Mouse (Mus musculus) C2C12 (cell line): ENCODE measurements around the gene Wipf2.

ENCODE experiments used
- CTCF ChIP-seq: IDR thresholded peaks from one replicate; pipeline ENCODE4 v1.5.1; 2011; ENCODE audit not compliant: control insufficient read depth, insufficient read depth, insufficient read length
- MYOD1 ChIP-seq: IDR thresholded peaks from one replicate; pipeline ENCODE4 v1.6.1; 2011; ENCODE audit warnings: low read depth; ENCODE audit not compliant: control insufficient read depth, insufficient read length
- USF1 ChIP-seq: IDR thresholded peaks from one replicate; pipeline ENCODE4 v1.6.1; 2011; ENCODE audit warnings: low read depth, mild to moderate bottlenecking, control low read depth, moderate library complexity

GRCm38 (mm10) chr11:98863751-98864429 is 452 bp downstream of the Wipf2 start:
- TF ChIP-seq CTCF = no peak
- TF ChIP-seq USF1 = no peak
- no peak for TF ChIP-seq MYOD1
